Mouse (Mus musculus) liver, postnatal 0 days (tissue): Measurements from ENCODE around the gene Ankef1.

Source experiments
- CTCF ChIP-seq: sonication (generic); IDR thresholded peaks from 2 replicates; pipeline ENCODE4 v1.5.1; 2016; ENCODE audit warnings: antibody characterized with exemption, low read depth
- EP300 ChIP-seq: IDR thresholded peaks from 2 replicates; pipeline ENCODE4 v1.6.1; 2016; ENCODE audit warnings: antibody characterized with exemption, low read depth, mild to moderate bottlenecking

GRCm38 (mm10) chr2:136582762-136583161 is 81.1 kb downstream of the Ankef1 start:
- TF ChIP-seq EP300, result no peak
- no peak for TF ChIP-seq CTCF
